ENCODE assay signal across 8 mouse cellular contexts in genomic region chr11:50290486-50291225, GRCm38 (mm10). TPM values are rescaled to one million over a fixed set of nuclear protein-coding genes. Genes with fewer than 3 reads are reported as not detected.
A peak's percentile ranks its signal among the peaks of the same experiment; 100 is the strongest.
DNase-seq lines count a peak whose midpoint lies in the region; ATAC-seq and TF ChIP-seq lines count a peak whose summit lies in the region.

No protein-coding gene starts in this region.

- peaks cover 11 to 19% of the 10 kb centered on the region in 2 experiments for H3K4me1 ChIP-seq in MEL (ENCODE audit: control insufficient read depth in 1 of 2, insufficient read depth in 2 of 2, low read length in 2 of 2)
- peaks cover 17% of the 10 kb centered on the region for H3K4me1 ChIP-seq in heart, embryonic 16.5 days (ENCODE audit: control insufficient read depth, insufficient read depth, low read length)
- H3K4me1 ChIP-seq in liver, embryonic 14.5 days (replicated peaks; ENCODE audit: control insufficient read depth in 2 of 2, insufficient read depth in 2 of 2, low read length in 1 of 2): peaks cover 11 to 15% of the 10 kb centered on the region in 2 experiments

- DNase-seq in heart, adult 8-10 months (ENCODE audit: low spot score): peak; percentile 37
- no peak for DNase-seq in heart, adult 9 months (ENCODE audit: low spot score in 2 of 2)
- DNase-seq in MEL (ENCODE audit: low read depth, low spot score): peak; percentile 47
- DNase-seq in liver, embryonic 14.5 days (ENCODE audit: low read depth in 3 of 3, low spot score in 3 of 3): no peak
- DNase-seq in right cerebral cortex, postnatal 10 days (ENCODE audit: low spot score in 2 of 2): no peak
- no peak for DNase-seq in left cerebral cortex, postnatal 10 days (ENCODE audit: extremely low spot score in 1 of 2, low spot score in 2 of 2)

- peak overlapping the region; percentile 71 for H3K27ac ChIP-seq in MEL (ENCODE audit: control insufficient read depth, low read depth, low read length)
- peak overlapping the region; percentile 97 for H3K27ac ChIP-seq in heart, embryonic 16.5 days (ENCODE audit: low read length)
- H3K27ac ChIP-seq in liver, embryonic 14.5 days: peak overlapping the region; percentile 88

- WGBS in heart, embryonic 16.5 days: 10% methylated on average over 20 of the region's 20 CpGs
- 28% methylated on average over 20 of the region's 20 CpGs for WGBS in liver, embryonic 14.5 days (ENCODE audit: insufficient replicate concordance)

- H3K4me3 ChIP-seq in MEL (ENCODE audit: control insufficient read depth in 1 of 2, insufficient read depth in 1 of 2, low read depth in 2 of 2, low read length in 2 of 2): peak overlapping the region; percentile 69 to 80
- peak overlapping the region; percentile 86 for H3K4me3 ChIP-seq in heart, embryonic 16.5 days (ENCODE audit: low read length)
- H3K4me3 ChIP-seq in liver, embryonic 14.5 days (ENCODE audit: insufficient read depth in 1 of 2, low read depth in 2 of 2, low read length in 2 of 2): peak overlapping the region; percentile 77 to 97

- H3K9me3 ChIP-seq in MEL (replicated peaks; ENCODE audit: insufficient read depth, low read length): no peaks in the 10 kb centered on the region
- no peaks in the 10 kb centered on the region for H3K9me3 ChIP-seq in heart, embryonic 16.5 days (replicated peaks; ENCODE audit: control insufficient read depth, low read length)
- H3K9me3 ChIP-seq in liver, embryonic 14.5 days (ENCODE audit: control insufficient read depth, low read length): no peaks in the 10 kb centered on the region

- peak overlapping the region; percentile 92 for H3K4me2 ChIP-seq in heart, embryonic 16.5 days (ENCODE audit: low read depth, low read length)
- H3K4me2 ChIP-seq in liver, embryonic 14.5 days (ENCODE audit: low read depth): peak overlapping the region; percentile 95

- peak in 1 of 2 experiments; percentile 16; a peak in 1 of 4 replicates for TF ChIP-seq EP300 in MEL (IDR thresholded peaks at IDR 0.05; ENCODE audit: low read depth in 1 of 2, low read length in 2 of 2)
- TF ChIP-seq EP300 in liver, embryonic 14.5 days (IDR thresholded peaks at IDR 0.05; ENCODE audit: low read depth): no peak

- peaks cover 41% of the 10 kb centered on the region for H3K79me2 ChIP-seq in MEL (ENCODE audit: control insufficient read depth, insufficient read depth, low read length, poor library complexity)

- peak overlapping the region; percentile 99 for H3K9ac ChIP-seq in MEL (ENCODE audit: control insufficient read depth, low read depth, low read length, poor library complexity, severe bottlenecking)
- peak overlapping the region; percentile 93 for H3K9ac ChIP-seq in heart, embryonic 16.5 days (ENCODE audit: low read length)
- peak overlapping the region; percentile 98 for H3K9ac ChIP-seq in liver, embryonic 14.5 days (replicated peaks)

- TF ChIP-seq POLR2A in MEL (IDR thresholded peaks at IDR 0.05; ENCODE audit: control insufficient read depth in 1 of 2, insufficient read depth in 1 of 2, low read depth in 1 of 2, low read length in 2 of 2, poor library complexity in 1 of 2): no peak

- peaks cover 15 to 35% of the 10 kb centered on the region in 2 experiments for H3K36me3 ChIP-seq in MEL (ENCODE audit: control insufficient read depth in 1 of 2, insufficient read depth in 2 of 2, low read length in 2 of 2)
- peaks cover 16% of the 10 kb centered on the region for H3K36me3 ChIP-seq in heart, embryonic 16.5 days (ENCODE audit: control insufficient read depth, insufficient read depth)
- peaks cover 12% of the 10 kb centered on the region for H3K36me3 ChIP-seq in liver, embryonic 14.5 days (replicated peaks; ENCODE audit: control insufficient read depth, insufficient read depth, low read depth)

- no peak for TF ChIP-seq CTCF in MEL (IDR thresholded peaks at IDR 0.05 in 2 of 3, conservative IDR thresholded peaks at IDR 0.05 in 1 of 3; ENCODE audit: control insufficient read depth in 1 of 3, insufficient read depth in 1 of 3, low read depth in 2 of 3, low read length in 3 of 3, poor library complexity in 1 of 3, severe bottlenecking in 1 of 3)
- no peak for TF ChIP-seq CTCF in liver, embryonic 14.5 days (IDR thresholded peaks at IDR 0.05; ENCODE audit: low read depth)

- no peak for ATAC-seq in heart, embryonic 16.5 days (replicated peaks; ENCODE audit: extremely low read depth, insufficient read depth, low FRiP score)
- no peak for ATAC-seq in liver, embryonic 14.5 days (ENCODE audit: insufficient read depth)
- no peak for ATAC-seq in megakaryocyte-erythroid progenitor cell, adult 5-6 weeks (replicated peaks; ENCODE audit: low FRiP score, low TSS enrichment, poor library complexity, severe bottlenecking)

- no peaks in the 10 kb centered on the region for H3K27me3 ChIP-seq in MEL (ENCODE audit: control insufficient read depth in 1 of 2, insufficient read depth in 2 of 2, low read length in 2 of 2)
- no peaks in the 10 kb centered on the region for H3K27me3 ChIP-seq in heart, embryonic 16.5 days (ENCODE audit: control insufficient read depth, insufficient read depth, low read length)
- H3K27me3 ChIP-seq in liver, embryonic 14.5 days (ENCODE audit: control insufficient read depth, insufficient read depth, low read length): no peaks in the 10 kb centered on the region

- intact Hi-C loops in left cerebral cortex, postnatal 10 days (cut with DNase I): loop anchor here (5.0 kb wide), 2 partner anchors 58 to 72 kb away; no protein-coding TSS in a partner anchor

- TF ChIP-seq RAD21 in MEL (IDR thresholded peaks at IDR 0.05; ENCODE audit: low read depth, low read length): no peak

TF ChIP-seq in MEL, 35 proteins besides CTCF, POLR2A, EP300 and RAD21:
- TF ChIP-seq RCOR1 (IDR thresholded peaks at IDR 0.05; ENCODE audit: low read depth, low read length) (peak; percentile 75), KAT2A (conservative IDR thresholded peaks at IDR 0.05; ENCODE audit: low read depth, low read length) (0 out of 2 replicates have a peak, but pooled peaks have one; percentile 19), ETS1 (IDR thresholded peaks at IDR 0.05; ENCODE audit: low read depth, low read length) (peak; percentile 49; the same call in 1 of the 2 replicates), MYB (IDR thresholded peaks at IDR 0.05; ENCODE audit: low read depth, low read length) (no peak), BHLHE40 (IDR thresholded peaks at IDR 0.05; ENCODE audit: borderline replicate concordance, low read depth, low read length) (no peak), USF1 (IDR thresholded peaks at IDR 0.05; ENCODE audit: low read depth, low read length) (no peak), GABPA (IDR thresholded peaks at IDR 0.05; ENCODE audit: low read depth, low read length) (0 out of 2 replicates have a peak, but pooled peaks have one; percentile 17), ELF1 (IDR thresholded peaks at IDR 0.05; ENCODE audit: low read depth, low read length) (peak; percentile 5; the same call in 1 of the 2 replicates), CHD2 (IDR thresholded peaks at IDR 0.05; ENCODE audit: low read length) (0 out of 2 replicates have a peak, but pooled peaks have one; percentile 24), SMC3 (IDR thresholded peaks at IDR 0.05; ENCODE audit: low read depth, low read length) (peak; percentile 4; the same call in 1 of the 2 replicates)

RNA-seq across cellular contexts. Expression of gene Maml1, which starts 1.5 kb away (rescaled TPM):
- total RNA-seq in heart, adult 8-10 months (2022): 10 to 100 TPM in 1 of 4 experiments, 1 to 10 TPM in 3; 9.0 to 11.0 (median 9.4) TPM
- 3.8 and 4.5 TPM in 2 replicates for total RNA-seq in MEL (2012; rRNA removed)
- polyA plus RNA-seq in MEL (2012; ENCODE audit: insufficient read depth in 1 of 2, insufficient read length in 2 of 2, low read depth in 1 of 2, low replicate concordance in 2 of 2, missing spikeins in 1 of 2): 10 to 100 TPM in 1 of 2 experiments, not detected in 1; 12.6 TPM
- 2.6 and 3.0 TPM in 2 replicates for polyA plus RNA-seq in heart, embryonic 16.5 days (2015; fragmentation: Nextera tagmentation; extraction: Ambion mirVana)
- 3.3 and 3.4 TPM in 2 replicates for polyA plus RNA-seq in liver, embryonic 14.5 days (2012; rRNA removed)
- 1.9 and 2.5 TPM in 2 replicates for polyA plus RNA-seq in liver, embryonic 14.5 days (2014; fragmentation: Nextera tagmentation; extraction: Ambion mirVana)
- 1 to 10 TPM; 8.4 to 8.5 TPM for total RNA-seq in left cerebral cortex, postnatal 10 days (2021)
- 9.6 and 9.7 TPM in 2 replicates for total RNA-seq in megakaryocyte-erythroid progenitor cell, adult 5-6 weeks (2014; fragmentation: Nextera tagmentation)
- total RNA-seq in megakaryocyte-erythroid progenitor cell, adult 5-6 weeks (2017): 2.9 and 3.5 TPM in 2 replicates

RNA-seq across cellular contexts. Expression of gene Canx, which starts 34.8 kb away (rescaled TPM):
- 100 to 1,000 TPM; 331 to 378 (median 360) TPM for total RNA-seq in heart, adult 8-10 months (2022)
- 785 and 867 TPM in 2 replicates for total RNA-seq in MEL (2012; rRNA removed)
- 100 to 1,000 TPM; 390 to 464 TPM for polyA plus RNA-seq in MEL (2012; ENCODE audit: insufficient read depth in 1 of 2, insufficient read length in 2 of 2, low read depth in 1 of 2, low replicate concordance in 2 of 2, missing spikeins in 1 of 2)
- polyA plus RNA-seq in heart, embryonic 16.5 days (2015; fragmentation: Nextera tagmentation; extraction: Ambion mirVana): 264 and 274 TPM in 2 replicates
- polyA plus RNA-seq in liver, embryonic 14.5 days (2012; rRNA removed): 55.3 and 91.6 TPM in 2 replicates
- polyA plus RNA-seq in liver, embryonic 14.5 days (2014; fragmentation: Nextera tagmentation; extraction: Ambion mirVana): 136 and 143 TPM in 2 replicates
- total RNA-seq in left cerebral cortex, postnatal 10 days (2021): 100 to 1,000 TPM; 375 to 412 TPM
- 331 and 366 TPM in 2 replicates for total RNA-seq in megakaryocyte-erythroid progenitor cell, adult 5-6 weeks (2014; fragmentation: Nextera tagmentation)
- 1,306 and 1,380 TPM in 2 replicates for total RNA-seq in megakaryocyte-erythroid progenitor cell, adult 5-6 weeks (2017)

RNA-seq across cellular contexts. Expression of gene Ltc4s, which starts 52.2 kb away (rescaled TPM):
- total RNA-seq in heart, adult 8-10 months (2022): 10 to 100 TPM in 1 of 4 experiments, 1 to 10 TPM in 3; 4.7 to 11.8 (median 6.6) TPM
- 1.6 and 3.1 TPM in 2 replicates for total RNA-seq in MEL (2012; rRNA removed)
- 1 to 10 TPM in 1 of 2 experiments, not detected in 1; 3.4 TPM for polyA plus RNA-seq in MEL (2012; ENCODE audit: insufficient read depth in 1 of 2, insufficient read length in 2 of 2, low read depth in 1 of 2, low replicate concordance in 2 of 2, missing spikeins in 1 of 2)
- polyA plus RNA-seq in heart, embryonic 16.5 days (2015; fragmentation: Nextera tagmentation; extraction: Ambion mirVana): 1.5 and 2.3 TPM in 2 replicates
- 0.54 and 0.81 TPM in 2 replicates for polyA plus RNA-seq in liver, embryonic 14.5 days (2012; rRNA removed)
- 0.61 and 0.83 TPM in 2 replicates for polyA plus RNA-seq in liver, embryonic 14.5 days (2014; fragmentation: Nextera tagmentation; extraction: Ambion mirVana)
- 10 to 100 TPM; 11.3 to 11.4 TPM for total RNA-seq in left cerebral cortex, postnatal 10 days (2021)
- 3.1 and 3.4 TPM in 2 replicates for total RNA-seq in megakaryocyte-erythroid progenitor cell, adult 5-6 weeks (2014; fragmentation: Nextera tagmentation)
- 12.7 TPM in 1 of 2 replicates, not detected in the other for total RNA-seq in megakaryocyte-erythroid progenitor cell, adult 5-6 weeks (2017)

Comparison
In these comparisons a context has a peak if more than half of its experiments do, and no peak if none do; other contexts are left out.
1. DNase-seq: peak in heart, adult 8-10 months (single experiment) and MEL (single experiment); none in heart, adult 9 months (0 of 2), liver, embryonic 14.5 days (0 of 3), right cerebral cortex, postnatal 10 days (0 of 2) and left cerebral cortex, postnatal 10 days (0 of 2).
2. Peak in every context shown above with its lines, with median percentiles within 50 percentile points of each other: H3K27ac ChIP-seq, H3K4me3 ChIP-seq and H3K9ac ChIP-seq.